Mouse (Mus musculus): ENCODE measurements around the gene Thsd7b. TPM values are rescaled to one million over a fixed set of nuclear protein-coding genes. Genes with fewer than 3 reads are reported as not detected.

Thsd7b gene
- total RNA-seq, 2 experiments from 2014 or later = 17.4 to 17.5 TPM

GRCm38 (mm10) chr1:129526967-129527366 lies 253.9 kb downstream of the Thsd7b start:
- no peak for DNase-seq

- DNase-seq = no peak
Observed at GRCm38 (mm10) chr1:129532206-129532605, 259.1 kb downstream of the Thsd7b start.

- no peak for DNase-seq
Observed at GRCm38 (mm10) chr1:129538508-129538907, 265.4 kb downstream of the Thsd7b start.

- no peak for DNase-seq
Observed at GRCm38 (mm10) chr1:129538970-129539369, 265.9 kb downstream of the Thsd7b start.

- DNase-seq = no peak
Observed at GRCm38 (mm10) chr1:129540751-129541150, 267.6 kb downstream of the Thsd7b start.

- DNase-seq = no peak
Observed at GRCm38 (mm10) chr1:129542563-129543146, 269.6 kb downstream of the Thsd7b start.

- DNase-seq = no peak
Observed at GRCm38 (mm10) chr1:129543169-129543568, 270.1 kb downstream of the Thsd7b start.

GRCm38 (mm10) chr1:129558054-129558453 lies 285.0 kb downstream of the Thsd7b start:
- no peak for DNase-seq

GRCm38 (mm10) chr1:129559137-129559536 lies 286.0 kb downstream of the Thsd7b start:
- no peak for DNase-seq

GRCm38 (mm10) chr1:129559812-129560211 lies 286.7 kb downstream of the Thsd7b start:
- no peak for DNase-seq

GRCm38 (mm10) chr1:129562707-129563106 lies 289.6 kb downstream of the Thsd7b start:
- DNase-seq = no peak

GRCm38 (mm10) chr1:129570522-129570921 lies 297.4 kb downstream of the Thsd7b start:
- DNase-seq = no peak

GRCm38 (mm10) chr1:129579955-129580354 lies 306.9 kb downstream of the Thsd7b start:
- no peak for DNase-seq

- no peak for DNase-seq
Observed at GRCm38 (mm10) chr1:129586635-129587034, 313.5 kb downstream of the Thsd7b start.

GRCm38 (mm10) chr1:129589366-129590002 lies 316.4 kb downstream of the Thsd7b start:
- no peak for DNase-seq

- no peak for DNase-seq
Observed at GRCm38 (mm10) chr1:129595447-129595846, 322.3 kb downstream of the Thsd7b start.

- DNase-seq = no peak
Observed at GRCm38 (mm10) chr1:129600933-129601332, 327.8 kb downstream of the Thsd7b start.

- no peak for DNase-seq
Observed at GRCm38 (mm10) chr1:129602284-129602683, 329.2 kb downstream of the Thsd7b start.

GRCm38 (mm10) chr1:129608395-129608794 lies 335.3 kb downstream of the Thsd7b start:
- DNase-seq = no peak

- no peak for DNase-seq
Observed at GRCm38 (mm10) chr1:129616080-129616479, 343.0 kb downstream of the Thsd7b start.

- no peak for DNase-seq
Observed at GRCm38 (mm10) chr1:129619440-129620301, 346.6 kb downstream of the Thsd7b start.

- no peak for DNase-seq
Observed at GRCm38 (mm10) chr1:129624519-129624918, 351.4 kb downstream of the Thsd7b start.

GRCm38 (mm10) chr1:129635146-129635545 lies 362.0 kb downstream of the Thsd7b start:
- no peak for DNase-seq
